Mouse (Mus musculus) heart, embryonic 11.5 days (tissue): ENCODE results near the gene Tedc2. TPM values are rescaled to one million over a fixed set of nuclear protein-coding genes. Genes with fewer than 3 reads are reported as not detected.
A peak's percentile ranks its signal among the peaks of the same experiment; 100 is the strongest.

Experiments used
- ATAC-seq: fragments of 200-750 bp; cut with Nextera tagmentation; replicated peaks from 2 replicates; pipeline ENCODE4 v1.8.0; 2017; ENCODE audit warnings: moderate library complexity; ENCODE audit not compliant: insufficient number of reproducible peaks, low FRiP score, low TSS enrichment
- H3K27ac ChIP-seq: fragments of 300-500 bp; sonication (generic); 2 replicates; pipeline ENCODE4 v1.5.1; 2014; ENCODE audit warnings: mild to moderate bottlenecking, low read depth, low read length
- H3K27me3 ChIP-seq: fragments of 300-500 bp; sonication (generic); 2 replicates; pipeline ENCODE4 v1.6.1; 2014; ENCODE audit warnings: mild to moderate bottlenecking, low read length, mixed read lengths; ENCODE audit not compliant: control insufficient read depth, insufficient read depth
- H3K36me3 ChIP-seq: fragments of 300-500 bp; sonication (generic); 2 replicates; pipeline ENCODE4 v1.6.1; 2014; ENCODE audit warnings: mild to moderate bottlenecking, low read length, moderate library complexity, mixed read lengths; ENCODE audit not compliant: control insufficient read depth, insufficient read depth
- H3K4me1 ChIP-seq: fragments of 300-500 bp; sonication (generic); 2 replicates; pipeline ENCODE4 v1.6.1; 2014; ENCODE audit warnings: low read length; ENCODE audit not compliant: control insufficient read depth, insufficient read depth
- H3K4me2 ChIP-seq: fragments of 300-500 bp; sonication (generic); 2 replicates; pipeline ENCODE4 v1.6.1; 2014; ENCODE audit warnings: mild to moderate bottlenecking, moderate library complexity
- H3K4me3 ChIP-seq: fragments of 300-500 bp; sonication (generic); 2 replicates; pipeline ENCODE4 v1.5.1; 2014; ENCODE audit warnings: low read depth, low read length
- H3K9ac ChIP-seq: fragments of 300-500 bp; sonication (generic); 2 replicates; pipeline ENCODE4 v1.6.1; 2014; ENCODE audit warnings: mild to moderate bottlenecking, low read depth, low read length, moderate library complexity
- H3K9me3 ChIP-seq: fragments of 300-500 bp; sonication (generic); replicated peaks from 2 replicates; pipeline ENCODE4 v1.6.1; 2016; ENCODE audit warnings: low read length; ENCODE audit not compliant: control insufficient read depth
- WGBS: fragments of 180-500 bp; shearing (Covaris S2); extraction: QIAGEN DNeasy Blood & Tissue Kit; methylation state at CpG from one replicate; pipeline ENCODE4 v1.1.7; 2014; ENCODE audit not compliant: insufficient replicate concordance; 5-methylcytosine and 5-hydroxymethylcytosine counted together
- polyA plus RNA-seq: library from polyadenylated mRNA; unstranded; fragments of >200 nt; fragmentation: Nextera tagmentation; extraction: Ambion mirVana; gene quantifications from 2 replicates; pipeline ENCODE4 v1.2.1, GENCODE M21; 2014

Tedc2 gene
- polyA plus RNA-seq, 1 experiment from 2014 or later: 7.6 TPM

DNA sequence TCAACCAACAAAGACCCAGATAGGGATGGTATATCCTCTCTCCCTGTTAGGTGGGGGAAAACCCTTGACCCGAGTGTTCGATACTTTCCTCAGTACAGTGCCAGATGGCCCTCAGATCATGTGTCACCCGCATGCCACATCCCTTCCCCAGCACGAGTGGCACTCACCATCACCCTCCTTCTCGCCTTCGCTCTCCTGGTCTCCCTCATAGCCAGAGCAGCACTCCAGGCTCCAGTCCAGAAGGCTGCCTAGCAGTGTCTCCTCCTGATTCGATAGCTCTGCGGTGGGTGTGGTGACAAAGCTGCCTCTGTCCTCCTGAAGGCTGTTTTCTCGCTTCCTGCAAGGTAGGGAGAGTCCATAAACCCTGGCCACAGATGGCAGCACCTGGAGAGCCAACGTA, 4.1 kb upstream of the Tedc2 start:
- no peak for ATAC-seq
- no peaks in the 10 kb centered on the region for H3K9me3 ChIP-seq
- H3K36me3 ChIP-seq: peaks cover 50% of the 10 kb centered on the region
- no peak overlapping the region for H3K4me3 ChIP-seq
- H3K9ac ChIP-seq: no peak overlapping the region; the same call in 1 of the 2 replicates
- no peak overlapping the region for H3K27ac ChIP-seq
- WGBS: 90% methylated on average over 10 of the region's 10 CpGs
- peaks cover 9% of the 10 kb centered on the region for H3K4me1 ChIP-seq
- no peak overlapping the region for H3K4me2 ChIP-seq
- H3K27me3 ChIP-seq: no peaks in the 10 kb centered on the region

DNA sequence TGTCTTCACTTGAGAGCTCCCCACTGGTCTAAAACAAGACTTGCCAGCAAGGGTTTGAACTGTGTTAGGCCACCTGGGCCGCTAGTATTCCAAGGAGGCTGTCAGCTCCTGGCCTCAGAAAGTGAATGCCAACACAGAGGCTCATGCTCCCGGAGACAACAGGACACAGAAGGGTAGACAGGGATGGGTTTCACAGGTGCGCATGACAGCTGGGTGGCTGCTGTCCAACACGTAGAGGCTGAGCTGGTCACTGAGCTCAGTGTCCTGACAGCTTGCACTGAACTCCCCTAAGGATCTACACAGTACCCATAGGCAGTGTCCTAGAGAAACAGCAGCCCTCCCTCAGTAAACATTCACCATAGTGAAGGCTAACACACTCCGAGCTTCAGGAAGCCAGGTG, 2.9 kb upstream of the Tedc2 start:
- Histone ChIP-seq H3K9ac (no peak overlapping the region), H3K4me1 (peaks cover 12% of the 10 kb centered on the region), H3K27ac (no peak overlapping the region), H3K27me3 (no peaks in the 10 kb centered on the region), H3K9me3 (no peaks in the 10 kb centered on the region), H3K36me3 (peaks cover 44% of the 10 kb centered on the region), H3K4me2 (no peak overlapping the region), H3K4me3 (no peak overlapping the region)
- ATAC-seq: no peak
- 83% methylated on average over 5 of the region's 5 CpGs for WGBS

DNA sequence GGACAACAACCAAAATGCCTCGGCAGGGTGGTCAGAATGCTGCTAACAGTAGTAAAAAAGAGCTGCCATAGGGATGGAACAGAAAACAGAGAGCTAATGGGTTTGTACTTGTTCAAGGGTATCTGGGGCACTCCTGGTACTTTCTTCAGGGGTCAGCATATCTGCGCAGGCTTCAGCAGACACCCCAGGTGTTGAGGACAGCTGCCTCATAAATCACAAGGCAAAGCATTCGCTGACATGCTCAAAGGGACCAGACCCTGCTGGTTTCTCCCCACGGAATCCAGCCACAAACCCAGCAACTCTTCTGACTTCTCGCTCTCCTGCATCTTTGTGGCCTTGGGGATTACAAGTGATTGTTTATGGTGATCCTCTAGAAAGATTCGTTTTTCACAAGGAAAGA, 2.0 kb upstream of the Tedc2 start:
- no peaks in the 10 kb centered on the region for H3K9me3 ChIP-seq
- peaks cover 12% of the 10 kb centered on the region for H3K4me1 ChIP-seq
- 76% methylated on average over 6 of the region's 6 CpGs for WGBS
- H3K27me3 ChIP-seq: no peaks in the 10 kb centered on the region
- no peak overlapping the region for H3K4me3 ChIP-seq
- H3K9ac ChIP-seq: no peak overlapping the region
- no peak overlapping the region for H3K4me2 ChIP-seq
- peaks cover 40% of the 10 kb centered on the region for H3K36me3 ChIP-seq
- no peak overlapping the region for H3K27ac ChIP-seq
- ATAC-seq: no peak

DNA sequence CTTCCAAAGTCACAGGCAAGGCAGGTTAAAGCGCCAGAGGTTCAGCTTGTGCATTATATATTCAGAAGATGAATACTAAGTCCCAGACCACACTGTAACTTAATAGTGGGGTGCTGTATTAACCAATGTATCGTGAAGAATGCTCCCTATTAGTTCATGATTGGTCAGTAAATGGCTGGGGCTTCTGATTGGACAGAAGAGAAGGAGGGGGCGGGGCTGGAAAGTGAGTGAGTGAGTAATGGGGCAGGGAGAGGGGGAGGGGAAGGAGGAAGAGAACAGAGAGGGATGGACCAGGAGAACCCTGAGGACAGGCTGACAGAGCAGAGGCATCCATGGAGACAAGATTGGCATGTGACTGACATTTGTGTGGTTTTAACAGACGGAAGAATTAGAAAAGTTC, 3.8 kb downstream of the Tedc2 start:
- 67% methylated on average over 4 of the region's 4 CpGs for WGBS
- Histone ChIP-seq H3K27ac (no peak overlapping the region), H3K4me1 (peaks cover 15% of the 10 kb centered on the region), H3K9ac (no peak overlapping the region), H3K27me3 (no peaks in the 10 kb centered on the region), H3K4me3 (no peak overlapping the region), H3K4me2 (no peak overlapping the region), H3K36me3 (peaks cover 18% of the 10 kb centered on the region), H3K9me3 (no peaks in the 10 kb centered on the region)
- ATAC-seq: no peak

DNA sequence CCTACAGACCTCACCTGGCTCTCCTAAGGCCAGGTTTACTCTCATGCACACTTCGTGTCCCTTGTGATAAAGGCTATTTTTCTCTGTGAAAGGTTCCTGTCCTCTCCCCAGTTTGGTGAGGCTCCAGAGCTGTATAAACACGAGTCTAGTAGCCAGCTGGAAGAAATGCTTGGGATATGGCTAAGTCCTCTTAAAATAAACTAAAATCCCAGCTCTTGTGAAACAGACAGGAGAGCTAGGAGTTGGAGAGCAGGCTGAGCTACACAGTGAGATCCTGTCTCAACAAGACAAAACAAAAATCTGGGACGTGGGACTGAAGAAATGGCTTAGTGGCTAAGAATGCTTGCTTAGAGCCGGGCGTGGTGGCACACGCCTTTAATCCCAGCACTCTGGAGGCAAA, 7.5 kb downstream of the Tedc2 start:
- WGBS: 78% methylated on average over 6 of the region's 6 CpGs
- peaks cover 18% of the 10 kb centered on the region for H3K36me3 ChIP-seq
- no peak overlapping the region for H3K27ac ChIP-seq
- H3K4me1 ChIP-seq: peaks cover 21% of the 10 kb centered on the region
- ATAC-seq: no peak
- no peaks in the 10 kb centered on the region for H3K9me3 ChIP-seq
- H3K27me3 ChIP-seq: peaks cover 11% of the 10 kb centered on the region
- no peak overlapping the region for H3K9ac ChIP-seq
- no peak overlapping the region for H3K4me3 ChIP-seq
- H3K4me2 ChIP-seq: no peak overlapping the region

DNA sequence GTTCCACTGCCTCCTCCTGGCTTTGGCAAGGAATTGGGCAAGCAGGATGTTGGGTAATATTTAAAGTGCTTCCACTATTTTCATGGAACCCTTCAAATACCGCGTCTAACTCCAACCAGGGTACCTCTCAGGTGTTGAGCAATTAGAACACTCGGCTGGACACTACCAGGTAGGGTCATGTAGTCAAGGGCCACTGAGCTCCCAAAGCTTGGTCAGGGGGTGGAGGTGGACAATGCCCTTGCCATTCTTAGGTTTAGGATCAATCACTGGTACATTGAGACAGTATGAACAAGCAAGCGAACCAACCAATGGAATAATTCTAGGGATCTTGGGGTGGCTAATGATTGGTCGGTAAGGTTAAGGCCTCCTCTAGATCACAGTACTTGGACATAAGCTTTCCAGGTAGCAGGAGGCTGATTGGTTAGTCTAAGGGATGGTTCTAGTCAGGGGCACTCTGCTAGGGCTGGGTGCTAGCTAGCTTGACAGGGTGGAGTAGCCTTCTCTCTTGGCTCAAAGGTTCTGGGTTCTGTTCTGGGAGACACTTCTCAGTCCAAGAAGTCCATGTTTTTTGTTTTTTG, 8.1 kb downstream of the Tedc2 start:
- no peak for ATAC-seq
- Histone ChIP-seq H3K27me3 (peaks cover 18% of the 10 kb centered on the region), H3K27ac (no peak overlapping the region), H3K4me3 (peak overlapping the region; percentile 57), H3K9me3 (no peaks in the 10 kb centered on the region), H3K4me1 (peaks cover 27% of the 10 kb centered on the region), H3K36me3 (peaks cover 13% of the 10 kb centered on the region), H3K4me2 (peak overlapping the region; percentile 99), H3K9ac (no peak overlapping the region)
- WGBS: 26% methylated on average over 5 of the region's 5 CpGs

DNA sequence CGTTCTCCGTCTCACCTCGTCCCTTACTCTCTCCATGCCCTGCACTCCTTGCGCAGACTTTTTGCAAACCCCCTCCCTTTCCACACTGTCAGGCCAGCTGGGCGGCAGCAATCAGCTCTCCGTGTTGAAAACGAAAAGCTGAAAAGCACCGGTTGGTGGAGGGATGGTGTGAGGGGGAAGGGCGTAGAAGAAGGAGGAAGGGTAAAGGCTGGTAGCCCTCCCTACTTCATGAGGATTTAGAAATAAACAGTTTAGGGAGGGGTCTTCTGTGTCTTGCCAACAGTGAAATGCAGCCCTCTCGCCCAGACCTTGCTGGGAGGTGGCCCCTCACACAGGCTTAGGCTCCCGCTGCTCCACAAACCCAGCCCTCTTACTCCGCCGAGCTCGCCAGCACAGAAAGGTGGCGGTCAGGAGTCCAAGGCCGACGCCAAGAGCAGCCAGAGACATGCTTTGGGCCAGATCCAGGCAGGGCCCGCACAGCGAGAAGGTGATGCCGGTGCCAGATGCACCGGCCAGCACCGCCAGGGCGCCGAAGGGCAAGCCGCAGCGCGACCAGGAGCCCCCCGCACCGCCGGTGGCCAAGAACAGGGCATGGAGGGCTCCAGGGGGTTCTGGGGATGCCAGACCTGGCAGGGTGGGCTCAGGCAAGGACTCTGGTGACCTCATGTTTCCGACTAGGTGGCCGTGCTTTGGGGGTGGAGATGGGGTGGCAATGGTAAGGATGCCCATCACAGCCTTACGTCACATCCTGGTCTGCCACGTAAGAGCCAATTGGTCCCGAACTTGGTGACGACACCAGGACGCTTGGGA, 8.8 kb downstream of the Tedc2 start:
- peaks cover 34% of the 10 kb centered on the region for H3K4me1 ChIP-seq
- H3K27ac ChIP-seq: no peak overlapping the region
- peak overlapping the region; percentile 80 for H3K9ac ChIP-seq
- peak overlapping the region; percentile 99 for H3K4me2 ChIP-seq
- peaks cover 12% of the 10 kb centered on the region; the same call in 1 of the 2 replicates for H3K36me3 ChIP-seq
- peaks cover 25% of the 10 kb centered on the region for H3K27me3 ChIP-seq
- H3K4me3 ChIP-seq: peak overlapping the region; percentile 57
- 1% methylated on average over 36 of the region's 37 CpGs for WGBS
- H3K9me3 ChIP-seq: no peaks in the 10 kb centered on the region
- ATAC-seq: no peak

DNA sequence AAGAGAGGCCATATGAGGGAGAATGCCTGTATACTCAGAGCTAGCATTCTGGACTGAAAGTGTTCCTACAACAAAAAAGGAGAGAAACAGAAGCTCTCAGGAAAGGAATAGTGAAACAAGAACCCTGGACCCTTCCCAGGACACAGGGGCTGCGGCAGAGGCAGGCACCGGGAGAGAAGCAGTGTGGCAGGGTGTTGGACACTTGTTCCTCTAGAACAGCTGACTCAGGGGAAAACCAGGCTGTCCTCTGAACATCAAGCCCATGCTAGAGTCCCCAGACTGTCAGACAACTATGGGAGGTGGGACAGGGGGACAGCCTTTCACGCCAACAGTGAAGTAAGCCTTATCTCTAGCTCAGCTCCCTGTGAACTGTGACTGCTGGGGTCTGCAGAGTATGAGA, 10.1 kb downstream of the Tedc2 start:
- Histone ChIP-seq H3K27me3 (peaks cover 32% of the 10 kb centered on the region), H3K9me3 (no peaks in the 10 kb centered on the region), H3K27ac (no peak overlapping the region), H3K4me3 (no peak overlapping the region), H3K9ac (no peak overlapping the region), H3K4me1 (peaks cover 47% of the 10 kb centered on the region), H3K36me3 (peaks cover 6% of the 10 kb centered on the region; the same call in 1 of the 2 replicates), H3K4me2 (no peak overlapping the region)
- 56% methylated on average over 3 of the region's 3 CpGs for WGBS
- ATAC-seq: no peak

DNA sequence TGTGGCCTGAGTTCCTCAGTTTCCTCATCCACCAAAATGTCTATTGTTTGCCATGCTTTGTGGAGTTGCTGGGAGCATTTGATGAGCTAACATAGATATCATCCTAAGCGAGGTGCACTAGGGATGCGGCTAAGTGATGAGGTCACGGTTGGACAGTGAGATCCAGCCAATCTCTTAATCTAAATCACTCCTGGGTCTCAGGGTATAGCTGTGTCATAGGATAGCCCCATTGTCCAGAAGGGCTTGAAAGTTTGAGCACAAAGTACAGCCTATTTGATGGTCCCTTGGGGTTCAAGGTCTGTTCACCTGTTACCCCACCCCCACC, 10.8 kb downstream of the Tedc2 start:
- Histone ChIP-seq H3K9ac (peak overlapping the region; percentile 66; the same call in 1 of the 2 replicates), H3K4me1 (peaks cover 48% of the 10 kb centered on the region), H3K27ac (no peak overlapping the region), H3K4me3 (no peak overlapping the region), H3K9me3 (no peaks in the 10 kb centered on the region), H3K27me3 (peaks cover 32% of the 10 kb centered on the region), H3K4me2 (peak overlapping the region; percentile 97; the same call in 1 of the 2 replicates), H3K36me3 (no peaks in the 10 kb centered on the region)
- 77% methylated on average over 3 of the region's 3 CpGs for WGBS
- no peak for ATAC-seq
